Mouse (Mus musculus): ENCODE measurements around the gene Agbl1. TPM values are rescaled to one million over a fixed set of nuclear protein-coding genes. Genes with fewer than 3 reads are reported as not detected.
"Not testable (repeated sequence)": the region's sequence is repeated elsewhere in the genome, so short reads cannot be mapped to it uniquely, and the experiment has no call there.

Gene Agbl1
- polyA plus RNA-seq, 1 experiment from 2014 or later: 0.08 TPM

- no peaks in the 10 kb centered on the region for H3K27me3 ChIP-seq (ENCODE audit: control insufficient read depth, insufficient read depth, low read length)
- no peak overlapping the region for H3K4me3 ChIP-seq (ENCODE audit: low read length)
- 70% methylated on average over 2 of the region's 2 CpGs for WGBS
- H3K27ac ChIP-seq (ENCODE audit: low read depth, low read length): no peak overlapping the region
- H3K36me3 ChIP-seq (ENCODE audit: control insufficient read depth, insufficient read depth, low read length): no peaks in the 10 kb centered on the region
- H3K4me2 ChIP-seq (replicated peaks; ENCODE audit: low read depth, low read length): no peak overlapping the region
- ATAC-seq (ENCODE audit: low FRiP score, low TSS enrichment): no peak
- H3K9ac ChIP-seq (ENCODE audit: low read depth, low read length): no peak overlapping the region
- no peaks in the 10 kb centered on the region for H3K9me3 ChIP-seq (ENCODE audit: control insufficient read depth, low read length)
- no peaks in the 10 kb centered on the region for H3K4me1 ChIP-seq (ENCODE audit: control insufficient read depth, insufficient read depth, low read length)
Measured at GRCm38 (mm10) chr7:76597812-76598211, 368.1 kb downstream of the Agbl1 start.

GRCm38 (mm10) chr7:76600050-76600690 is 370.5 kb downstream of the Agbl1 start:
- no peaks in the 10 kb centered on the region for H3K27me3 ChIP-seq (ENCODE audit: control insufficient read depth, insufficient read depth, low read length)
- H3K9me3 ChIP-seq (ENCODE audit: control insufficient read depth, low read length): no peaks in the 10 kb centered on the region
- no peak overlapping the region for H3K4me3 ChIP-seq (ENCODE audit: low read length)
- WGBS: 60% methylated on average over 2 of the region's 2 CpGs
- H3K27ac ChIP-seq (ENCODE audit: low read depth, low read length): no peak overlapping the region
- ATAC-seq (ENCODE audit: low FRiP score, low TSS enrichment): no peak
- no peaks in the 10 kb centered on the region for H3K36me3 ChIP-seq (ENCODE audit: control insufficient read depth, insufficient read depth, low read length)
- no peaks in the 10 kb centered on the region for H3K4me1 ChIP-seq (ENCODE audit: control insufficient read depth, insufficient read depth, low read length)
- no peak overlapping the region for H3K4me2 ChIP-seq (replicated peaks; ENCODE audit: low read depth, low read length)
- no peak overlapping the region for H3K9ac ChIP-seq (ENCODE audit: low read depth, low read length)

- Histone ChIP-seq H3K4me2 (replicated peaks; ENCODE audit: low read depth, low read length) (no peak overlapping the region), H3K27ac (ENCODE audit: low read depth, low read length) (no peak overlapping the region), H3K4me1 (ENCODE audit: control insufficient read depth, insufficient read depth, low read length) (no peaks in the 10 kb centered on the region), H3K36me3 (ENCODE audit: control insufficient read depth, insufficient read depth, low read length) (no peaks in the 10 kb centered on the region), H3K9me3 (ENCODE audit: control insufficient read depth, low read length) (no peaks in the 10 kb centered on the region), H3K4me3 (ENCODE audit: low read length) (no peak overlapping the region), H3K27me3 (ENCODE audit: control insufficient read depth, insufficient read depth, low read length) (no peaks in the 10 kb centered on the region), H3K9ac (ENCODE audit: low read depth, low read length) (no peak overlapping the region)
- no peak; the same call in 1 of the 2 replicates for ATAC-seq (ENCODE audit: low FRiP score, low TSS enrichment)
Measured at GRCm38 (mm10) chr7:76629528-76629927, 399.8 kb downstream of the Agbl1 start.

GRCm38 (mm10) chr7:76650984-76651383 is 421.3 kb downstream of the Agbl1 start:
- no peak overlapping the region for H3K4me2 ChIP-seq (replicated peaks; ENCODE audit: low read depth, low read length)
- H3K9me3 ChIP-seq (ENCODE audit: control insufficient read depth, low read length): no peaks in the 10 kb centered on the region
- H3K27ac ChIP-seq (ENCODE audit: low read depth, low read length): no peak overlapping the region
- WGBS: 85% methylated on average over 4 of the region's 4 CpGs
- no peaks in the 10 kb centered on the region for H3K27me3 ChIP-seq (ENCODE audit: control insufficient read depth, insufficient read depth, low read length)
- H3K4me3 ChIP-seq (ENCODE audit: low read length): no peak overlapping the region
- H3K4me1 ChIP-seq (ENCODE audit: control insufficient read depth, insufficient read depth, low read length): no peaks in the 10 kb centered on the region
- no peaks in the 10 kb centered on the region for H3K36me3 ChIP-seq (ENCODE audit: control insufficient read depth, insufficient read depth, low read length)
- H3K9ac ChIP-seq (ENCODE audit: low read depth, low read length): no peak overlapping the region
- ATAC-seq (ENCODE audit: low FRiP score, low TSS enrichment): no peak

GRCm38 (mm10) chr7:76661072-76661471 is 431.4 kb downstream of the Agbl1 start:
- H3K27ac ChIP-seq (ENCODE audit: low read depth, low read length): no peak overlapping the region
- H3K4me2 ChIP-seq (replicated peaks; ENCODE audit: low read depth, low read length): no peak overlapping the region
- no peak overlapping the region for H3K4me3 ChIP-seq (ENCODE audit: low read length)
- no peaks in the 10 kb centered on the region for H3K27me3 ChIP-seq (ENCODE audit: control insufficient read depth, insufficient read depth, low read length)
- peak; percentile 49; the same call in 1 of the 2 replicates for ATAC-seq (ENCODE audit: low FRiP score, low TSS enrichment)
- no peaks in the 10 kb centered on the region for H3K36me3 ChIP-seq (ENCODE audit: control insufficient read depth, insufficient read depth, low read length)
- H3K9me3 ChIP-seq (ENCODE audit: control insufficient read depth, low read length): no peaks in the 10 kb centered on the region
- 40% methylated on average over 5 of the region's 5 CpGs for WGBS
- H3K4me1 ChIP-seq (ENCODE audit: control insufficient read depth, insufficient read depth, low read length): 0 out of 2 replicates have a peak, but pooled peaks cover 6% of the 10 kb centered on the region
- H3K9ac ChIP-seq (ENCODE audit: low read depth, low read length): no peak overlapping the region

- Histone ChIP-seq H3K4me1 (ENCODE audit: control insufficient read depth, insufficient read depth, low read length) (no peaks in the 10 kb centered on the region), H3K27ac (ENCODE audit: low read depth, low read length) (no peak overlapping the region), H3K27me3 (ENCODE audit: control insufficient read depth, insufficient read depth, low read length) (no peaks in the 10 kb centered on the region), H3K36me3 (ENCODE audit: control insufficient read depth, insufficient read depth, low read length) (no peaks in the 10 kb centered on the region), H3K4me2 (replicated peaks; ENCODE audit: low read depth, low read length) (no peak overlapping the region), H3K9me3 (ENCODE audit: control insufficient read depth, low read length) (no peaks in the 10 kb centered on the region), H3K9ac (ENCODE audit: low read depth, low read length) (no peak overlapping the region), H3K4me3 (ENCODE audit: low read length) (no peak overlapping the region)
- 90% methylated on average over 3 of the region's 3 CpGs for WGBS
- no peak for ATAC-seq (ENCODE audit: low FRiP score, low TSS enrichment)
Measured at GRCm38 (mm10) chr7:76674856-76675255, 445.2 kb downstream of the Agbl1 start.

GRCm38 (mm10) chr7:76701224-76701623 is 471.5 kb downstream of the Agbl1 start:
- Histone ChIP-seq H3K9me3 (ENCODE audit: control insufficient read depth, low read length) (no peaks in the 10 kb centered on the region), H3K36me3 (ENCODE audit: control insufficient read depth, insufficient read depth, low read length) (no peaks in the 10 kb centered on the region), H3K4me3 (ENCODE audit: low read length) (no peak overlapping the region), H3K4me2 (replicated peaks; ENCODE audit: low read depth, low read length) (no peak overlapping the region), H3K4me1 (ENCODE audit: control insufficient read depth, insufficient read depth, low read length) (no peaks in the 10 kb centered on the region), H3K27ac (ENCODE audit: low read depth, low read length) (no peak overlapping the region), H3K27me3 (ENCODE audit: control insufficient read depth, insufficient read depth, low read length) (no peaks in the 10 kb centered on the region), H3K9ac (ENCODE audit: low read depth, low read length) (no peak overlapping the region)
- 33% methylated on average over 1 of the region's 1 CpGs for WGBS
- ATAC-seq (ENCODE audit: low FRiP score, low TSS enrichment): no peak

GRCm38 (mm10) chr7:76732220-76732619 is 502.5 kb downstream of the Agbl1 start:
- H3K4me3 ChIP-seq (ENCODE audit: low read length); H3K4me1 ChIP-seq (ENCODE audit: control insufficient read depth, insufficient read depth, low read length); H3K27ac ChIP-seq (ENCODE audit: low read depth, low read length); H3K4me2 ChIP-seq (replicated peaks; ENCODE audit: low read depth, low read length); H3K9me3 ChIP-seq (ENCODE audit: control insufficient read depth, low read length); H3K9ac ChIP-seq (ENCODE audit: low read depth, low read length); H3K27me3 ChIP-seq (ENCODE audit: control insufficient read depth, insufficient read depth, low read length); H3K36me3 ChIP-seq (ENCODE audit: control insufficient read depth, insufficient read depth, low read length); ATAC-seq (ENCODE audit: low FRiP score, low TSS enrichment): not testable (repeated sequence)
- WGBS: 86% methylated on average over 7 of the region's 7 CpGs

- Histone ChIP-seq H3K27me3 (ENCODE audit: control insufficient read depth, insufficient read depth, low read length) (no peaks in the 10 kb centered on the region), H3K9me3 (ENCODE audit: control insufficient read depth, low read length) (no peaks in the 10 kb centered on the region), H3K4me3 (ENCODE audit: low read length) (no peak overlapping the region), H3K4me2 (replicated peaks; ENCODE audit: low read depth, low read length) (no peak overlapping the region), H3K9ac (ENCODE audit: low read depth, low read length) (no peak overlapping the region), H3K36me3 (ENCODE audit: control insufficient read depth, insufficient read depth, low read length) (no peaks in the 10 kb centered on the region), H3K4me1 (ENCODE audit: control insufficient read depth, insufficient read depth, low read length) (no peaks in the 10 kb centered on the region), H3K27ac (ENCODE audit: low read depth, low read length) (no peak overlapping the region)
- 18% methylated on average over 5 of the region's 5 CpGs for WGBS
- peak; percentile 20; the same call in 1 of the 2 replicates for ATAC-seq (ENCODE audit: low FRiP score, low TSS enrichment)
Measured at GRCm38 (mm10) chr7:76777237-76777855, 547.7 kb downstream of the Agbl1 start.
